Comparison of ENCODE assay signal across 32 mouse cellular contexts in genomic region chr3:57748576-57749267, GRCm38 (mm10). TPM values are rescaled to one million over a fixed set of nuclear protein-coding genes. Genes with fewer than 3 reads are reported as not detected.
A peak's percentile ranks its signal among the peaks of the same experiment; 100 is the strongest.
DNase-seq lines count a peak whose midpoint lies in the region; ATAC-seq and TF ChIP-seq lines count a peak whose summit lies in the region.
"Had no signal": no experiment of that assay in that cellular context is flagged by ENCODE, and none has a peak within 500 bp of the region (broad histone marks: within the 10 kb centered on the region; RNA-seq: fewer than 3 reads in every experiment).

No protein-coding gene starts in this region.

- DNase-seq in layer of hippocampus, adult 2 months (ENCODE audit: low spot score in 2 of 2) = no peak
- DNase-seq in layer of hippocampus, postnatal 36 days = no peak
- peak; percentile 54 for DNase-seq in MEL (ENCODE audit: low read depth, low spot score)
- DNase-seq in MEL-GATA-1-ER (ENCODE audit: extremely low read depth, low read depth) = peak; percentile 46
- no peak for DNase-seq in thymus, adult 18-20 months
- DNase-seq in spleen, adult 12 weeks (ENCODE audit: low spot score) = no peak
- DNase-seq in right cerebral cortex, adult 2 months (ENCODE audit: low spot score in 2 of 2) = no peak
- DNase-seq: adrenal gland, postnatal 14 days; cerebellum, adult 11 months; cerebellum, adult 2 months; cerebellum, adult 9-11 months; cerebellum, postnatal 25 days; embryo, embryonic 11 days; gastrocnemius, postnatal 25 days; heart, postnatal 10 days; heart, postnatal 4 days had no signal

- H3K27ac ChIP-seq in layer of hippocampus, adult 2 months = peak overlapping the region; percentile 7; the same call in 1 of the 2 replicates
- no peak overlapping the region for H3K27ac ChIP-seq in MEL (ENCODE audit: control insufficient read depth, low read depth, low read length)
- H3K27ac ChIP-seq: embryonic facial prominence, embryonic 10.5 days; embryonic facial prominence, embryonic 13.5 days; forebrain, embryonic 12.5 days; forebrain, embryonic 15.5 days; heart, embryonic 15.5 days had no signal

- TF ChIP-seq POLR2A in MEL (IDR thresholded peaks at IDR 0.05; ENCODE audit: control insufficient read depth in 1 of 2, insufficient read depth in 1 of 2, low read depth in 1 of 2, low read length in 2 of 2, poor library complexity in 1 of 2) = no peak

- H3K27me3 ChIP-seq in MEL (ENCODE audit: control insufficient read depth in 1 of 2, insufficient read depth in 2 of 2, low read length in 2 of 2) = no peaks in the 10 kb centered on the region
- H3K27me3 ChIP-seq: embryonic facial prominence, embryonic 13.5 days; forebrain, embryonic 12.5 days; forebrain, embryonic 15.5 days; heart, embryonic 12.5 days; heart, embryonic 15.5 days; Patski had no signal

- peaks cover 0 to 3% of the 10 kb centered on the region in 2 experiments; a peak in 1 of 4 replicates for H3K36me3 ChIP-seq in MEL (ENCODE audit: control insufficient read depth in 1 of 2, insufficient read depth in 2 of 2, low read length in 2 of 2)
- H3K36me3 ChIP-seq: embryonic facial prominence, embryonic 10.5 days; embryonic facial prominence, embryonic 13.5 days; forebrain, embryonic 12.5 days; forebrain, embryonic 15.5 days; heart, embryonic 12.5 days had no signal

- peak; percentile 84 for ATAC-seq in megakaryocyte, adult 5-6 weeks (ENCODE audit: poor library complexity, severe bottlenecking)
- ATAC-seq: CD4-positive, CD25-positive, alpha-beta regulatory T cell, adult 4 months; forebrain, embryonic 15.5 days; hindbrain, embryonic 16.5 days; Patski had no signal

- no peaks in the 10 kb centered on the region for H3K79me2 ChIP-seq in MEL (ENCODE audit: control insufficient read depth, insufficient read depth, low read length, poor library complexity)

- no peaks in the 10 kb centered on the region for H3K9me3 ChIP-seq in MEL (replicated peaks; ENCODE audit: insufficient read depth, low read length)
- H3K9me3 ChIP-seq: forebrain, embryonic 12.5 days; forebrain, embryonic 15.5 days; heart, embryonic 12.5 days; heart, embryonic 15.5 days had no signal

- no peak overlapping the region for H3K4me3 ChIP-seq in layer of hippocampus, adult 2 months
- no peak overlapping the region for H3K4me3 ChIP-seq in MEL (ENCODE audit: control insufficient read depth in 1 of 2, insufficient read depth in 1 of 2, low read depth in 2 of 2, low read length in 2 of 2)
- H3K4me3 ChIP-seq: embryonic facial prominence, embryonic 10.5 days; embryonic facial prominence, embryonic 13.5 days; erythroblast, embryonic 14.5 days; forebrain, embryonic 12.5 days; forebrain, embryonic 15.5 days; heart, embryonic 12.5 days; heart, embryonic 15.5 days had no signal

- H3K4me1 ChIP-seq in MEL (ENCODE audit: control insufficient read depth in 1 of 2, insufficient read depth in 2 of 2, low read length in 2 of 2) = no peaks in the 10 kb centered on the region
- H3K4me1 ChIP-seq: embryonic facial prominence, embryonic 10.5 days; embryonic facial prominence, embryonic 13.5 days; forebrain, embryonic 12.5 days; forebrain, embryonic 15.5 days; heart, embryonic 12.5 days; heart, embryonic 15.5 days had no signal

- no peak for TF ChIP-seq RAD21 in MEL (IDR thresholded peaks at IDR 0.05; ENCODE audit: low read depth, low read length)

- no peak for TF ChIP-seq CTCF in layer of hippocampus, adult 2 months (conservative IDR thresholded peaks at IDR 0.05)
- no peak for TF ChIP-seq CTCF in MEL (IDR thresholded peaks at IDR 0.05 in 2 of 3, conservative IDR thresholded peaks at IDR 0.05 in 1 of 3; ENCODE audit: control insufficient read depth in 1 of 3, insufficient read depth in 1 of 3, low read depth in 2 of 3, low read length in 3 of 3, poor library complexity in 1 of 3, severe bottlenecking in 1 of 3)

- no peak overlapping the region for H3K9ac ChIP-seq in MEL (ENCODE audit: control insufficient read depth, low read depth, low read length, poor library complexity, severe bottlenecking)
- H3K9ac ChIP-seq: embryonic facial prominence, embryonic 13.5 days; forebrain, embryonic 12.5 days; forebrain, embryonic 15.5 days; heart, embryonic 12.5 days; heart, embryonic 15.5 days had no signal

- TF ChIP-seq EP300 in MEL (IDR thresholded peaks at IDR 0.05; ENCODE audit: low read depth in 1 of 2, low read length in 2 of 2) = no peak

TF ChIP-seq in MEL, 35 proteins besides CTCF, POLR2A, EP300 and RAD21:
- TF ChIP-seq TBP (IDR thresholded peaks at IDR 0.05; ENCODE audit: low read depth, low read length) (no peak), ZC3H11A (IDR thresholded peaks at IDR 0.05; ENCODE audit: low read depth, low read length) (no peak), UBTF (IDR thresholded peaks at IDR 0.05; ENCODE audit: borderline replicate concordance, insufficient read depth, low read depth, low read length) (no peak), BHLHE40 (IDR thresholded peaks at IDR 0.05; ENCODE audit: borderline replicate concordance, low read depth, low read length) (no peak), SMC3 (IDR thresholded peaks at IDR 0.05; ENCODE audit: low read depth, low read length) (no peak), NELFE (IDR thresholded peaks at IDR 0.05; ENCODE audit: low read depth, low read length) (no peak), MYC (IDR thresholded peaks at IDR 0.05; ENCODE audit: low read depth, low read length) (no peak), E2F4 (IDR thresholded peaks at IDR 0.05; ENCODE audit: borderline replicate concordance, low read depth, low read length) (no peak), MAFK (IDR thresholded peaks at IDR 0.05; ENCODE audit: borderline replicate concordance, low read depth, low read length) (no peak), MXI1 (IDR thresholded peaks at IDR 0.05; ENCODE audit: low read depth, low read length) (no peak), TCF12 (IDR thresholded peaks at IDR 0.05; ENCODE audit: low read depth, low read length) (no peak), ZKSCAN1 (IDR thresholded peaks at IDR 0.05; ENCODE audit: low read depth, low read length) (no peak), POLR2AphosphoS5 (IDR thresholded peaks at IDR 0.05; ENCODE audit: borderline replicate concordance, low read depth, low read length) (0 out of 2 replicates have a peak, but pooled peaks have one; percentile 50), JUND (IDR thresholded peaks at IDR 0.05; ENCODE audit: low read depth, low read length) (no peak), KAT2A (conservative IDR thresholded peaks at IDR 0.05; ENCODE audit: low read depth, low read length) (no peak), NRF1 (IDR thresholded peaks at IDR 0.05; ENCODE audit: insufficient read depth, low read depth, low read length, poor library complexity, severe bottlenecking) (no peak), GATA1 (IDR thresholded peaks at IDR 0.05; ENCODE audit: low read depth, low read length) (no peak), USF2 (IDR thresholded peaks at IDR 0.05; ENCODE audit: borderline replicate concordance in 1 of 2, insufficient read depth in 1 of 2, low read depth in 1 of 2, low read length in 2 of 2) (no peak), TAL1 (IDR thresholded peaks at IDR 0.05; ENCODE audit: low read length) (no peak), GABPA (IDR thresholded peaks at IDR 0.05; ENCODE audit: low read depth, low read length) (no peak), MEF2A (IDR thresholded peaks at IDR 0.05; ENCODE audit: extremely low read depth, insufficient replicate concordance, low read depth, low read length, poor library complexity, severe bottlenecking) (no peak), RCOR1 (IDR thresholded peaks at IDR 0.05; ENCODE audit: low read depth, low read length) (0 out of 2 replicates have a peak, but pooled peaks have one; percentile 22), USF1 (IDR thresholded peaks at IDR 0.05; ENCODE audit: low read depth, low read length) (no peak), CHD1 (IDR thresholded peaks at IDR 0.05; ENCODE audit: low read depth, low read length) (no peak), POLR2AphosphoS2 (IDR thresholded peaks at IDR 0.05; ENCODE audit: low read length) (peak; percentile 81), ELF1 (IDR thresholded peaks at IDR 0.05; ENCODE audit: low read depth, low read length) (0 out of 2 replicates have a peak, but pooled peaks have one; percentile 12), MAZ (IDR thresholded peaks at IDR 0.05; ENCODE audit: low read depth, low read length) (no peak), MAX (IDR thresholded peaks at IDR 0.05; ENCODE audit: low read length) (no peak), ZNF384 (IDR thresholded peaks at IDR 0.05; ENCODE audit: low read depth, low read length) (no peak), CHD2 (IDR thresholded peaks at IDR 0.05; ENCODE audit: low read length) (no peak; the same call in 1 of the 2 replicates), ZMIZ1 (IDR thresholded peaks at IDR 0.05; ENCODE audit: low read depth, low read length) (peak; percentile 55), SIN3A (IDR thresholded peaks at IDR 0.05; ENCODE audit: low read length) (no peak), MYB (IDR thresholded peaks at IDR 0.05; ENCODE audit: low read depth, low read length) (0 out of 2 replicates have a peak, but pooled peaks have one; percentile 20), ETS1 (IDR thresholded peaks at IDR 0.05; ENCODE audit: low read depth, low read length) (no peak), HCFC1 (IDR thresholded peaks at IDR 0.05; ENCODE audit: low read depth, low read length) (no peak)
TF ChIP-seq in MEL: peak in this region for 6.

RNA-seq across cellular contexts. Expression of gene Rnf13, which starts 12.9 kb away (rescaled TPM):
- 10 to 100 TPM; 85.5 to 85.9 TPM for total RNA-seq in layer of hippocampus, adult 2 months (2021)
- 10 to 100 TPM; 90.3 to 92.1 TPM for total RNA-seq in layer of hippocampus, postnatal 36 days (2021)
- 16.4 and 18.8 TPM in 2 replicates for total RNA-seq in MEL (2012; rRNA removed)
- 10 to 100 TPM in 1 of 2 experiments, not detected in 1; 26.1 TPM for polyA plus RNA-seq in MEL (2012; ENCODE audit: insufficient read depth in 1 of 2, insufficient read length in 2 of 2, low read depth in 1 of 2, low replicate concordance in 2 of 2, missing spikeins in 1 of 2)
- total RNA-seq in megakaryocyte, adult 5-6 weeks (2015) = 117 and 127 TPM in 2 replicates
- 94.0 and 104 TPM in 2 replicates for total RNA-seq in megakaryocyte, adult 5-6 weeks (2017)
- polyA plus RNA-seq: erythroblast, embryonic 14.5 days had no signal

RNA-seq across cellular contexts. Expression of gene Ankub1, which starts 56.1 kb away (rescaled TPM):
- total RNA-seq in layer of hippocampus, adult 2 months (2021) = 1 to 10 TPM; 2.1 TPM
- total RNA-seq in layer of hippocampus, postnatal 36 days (2021) = 1 to 10 TPM; 1.9 to 2.1 TPM
- not detected in 2 replicates for total RNA-seq in MEL (2012; rRNA removed)
- not detected for polyA plus RNA-seq in MEL (2012; ENCODE audit: insufficient read depth in 1 of 2, insufficient read length in 2 of 2, low read depth in 1 of 2, low replicate concordance in 2 of 2, missing spikeins in 1 of 2)
- not detected in 2 replicates for total RNA-seq in megakaryocyte, adult 5-6 weeks (2015)
- total RNA-seq in megakaryocyte, adult 5-6 weeks (2017) = not detected in 2 replicates
- total RNA-seq: adrenal gland, adult 18-20 months; adrenal gland, postnatal 14 days; gastrocnemius, adult 8-10 months; gastrocnemius, postnatal 25 days; heart, adult 8-10 months; heart, postnatal 10 days; heart, postnatal 4 days had no signal
- polyA plus RNA-seq: C2C12; CD4-positive, CD25-positive, alpha-beta regulatory T cell, adult 4 months; erythroblast, embryonic 14.5 days; forebrain, embryonic 15.5 days; gonadal fat pad, adult 2 months; heart, embryonic 12.5 days; heart, embryonic 15.5 days; Patski had no signal

Comparison
In these comparisons a context has a peak if more than half of its experiments do, and no peak if none do; other contexts are left out.
1. DNase-seq: peak in MEL (single experiment) and MEL-GATA-1-ER (single experiment); none in layer of hippocampus, adult 2 months (0 of 2), layer of hippocampus, postnatal 36 days (0 of 2), thymus, adult 18-20 months (0 of 2), spleen, adult 12 weeks (single experiment) and right cerebral cortex, adult 2 months (0 of 2).